Mouse (Mus musculus) small intestine, adult 2 months (tissue): ENCODE measurements at regions not wholly inside any gene's neighbourhood (a gene's known extent, or its start where the extent isn't known, plus 50 kb on each side); places are given as distances from the start of the nearest gene placed in this dataset.

ENCODE experiments used
- CTCF ChIP-seq: fragments of 200-500 bp; IDR thresholded peaks from 2 replicates; pipeline ENCODE4 v1.5.1; 2012; ENCODE audit warnings: low read depth, mild to moderate bottlenecking, control low read depth, inconsistent platforms, low read length, moderate library complexity, mixed read lengths; ENCODE audit not compliant: insufficient replicate concordance, insufficient read length; ENCODE audit errors: extremely low read depth
- POLR2A ChIP-seq: fragments of 200-500 bp; IDR thresholded peaks from 2 replicates; pipeline ENCODE4 v1.6.1; 2012; ENCODE audit warnings: low read depth, mild to moderate bottlenecking, control low read depth, inconsistent platforms, low read length, moderate library complexity

DNA sequence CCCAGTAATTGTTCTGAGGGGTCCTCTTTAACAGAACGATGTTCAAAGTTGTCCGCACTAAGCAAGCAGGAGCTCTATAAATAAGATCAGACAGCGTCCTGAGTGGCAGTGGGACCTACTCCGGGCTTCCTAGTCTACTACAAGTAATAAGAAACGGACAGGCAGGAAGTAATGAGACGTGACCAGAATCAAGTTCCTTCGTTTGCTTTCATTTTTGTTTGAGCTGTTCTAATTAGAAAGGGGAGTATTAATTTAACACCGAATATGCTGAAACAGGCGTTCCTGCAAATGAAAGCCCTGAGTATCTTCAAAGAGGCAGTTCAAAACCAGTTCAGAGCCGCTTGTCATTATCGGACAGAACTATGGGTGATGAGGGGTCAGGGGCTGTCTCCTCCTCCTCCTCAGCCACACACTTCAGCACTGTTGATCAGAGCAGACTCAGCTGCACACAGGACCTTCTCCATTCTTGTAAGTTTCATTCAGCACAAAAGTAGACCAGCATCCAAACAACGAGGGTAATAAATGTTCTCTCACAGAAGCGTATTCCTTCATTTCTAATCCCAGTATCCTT is 439.2 kb upstream of the Intu start:
- TF ChIP-seq POLR2A (no peak), CTCF (no peak)
